Mouse (Mus musculus) heart, postnatal 0 days (tissue): ENCODE measurements around the gene Prr15.

Source experiments
- CTCF ChIP-seq: IDR thresholded peaks from 2 replicates; pipeline ENCODE4 v1.5.1; 2016; ENCODE audit warnings: antibody characterized with exemption, control low read depth, low read depth
- EP300 ChIP-seq: IDR thresholded peaks from 2 replicates; pipeline ENCODE4 v1.6.1; 2016; ENCODE audit warnings: antibody characterized with exemption, low read depth

- TF ChIP-seq CTCF (no peak), EP300 (no peak)
Observed at GRCm38 (mm10) chr6:54277828-54278227, 47.8 kb upstream of the Prr15 start.
